Mouse (Mus musculus) cerebellum, adult 9-10 months (tissue): ENCODE measurements around the gene Krt4.

Source experiments
- DNase-seq: peaks from one replicate; pipeline ENCODE4 v3.0.0; 2022

Gene Krt4

DNA sequence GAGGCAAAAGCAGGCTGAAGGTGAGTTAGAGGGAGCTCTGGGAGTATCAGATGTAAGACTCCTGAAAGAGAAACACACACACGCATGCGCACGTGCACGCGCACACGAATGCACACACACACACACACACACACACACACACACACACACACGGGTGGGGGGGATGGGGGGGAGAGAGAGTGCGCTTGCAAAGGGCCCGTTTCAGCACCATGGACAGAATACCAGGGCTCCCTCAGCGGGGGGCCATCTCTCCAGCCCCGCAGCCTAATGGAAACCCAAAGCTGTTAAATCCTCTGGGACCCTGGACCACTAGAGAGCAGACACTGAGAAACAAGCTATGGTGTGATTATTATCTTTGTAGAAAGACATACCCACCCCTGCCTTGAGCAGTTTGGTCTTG is 44.8 kb downstream of the Krt4 start:
- no peak for DNase-seq

DNA sequence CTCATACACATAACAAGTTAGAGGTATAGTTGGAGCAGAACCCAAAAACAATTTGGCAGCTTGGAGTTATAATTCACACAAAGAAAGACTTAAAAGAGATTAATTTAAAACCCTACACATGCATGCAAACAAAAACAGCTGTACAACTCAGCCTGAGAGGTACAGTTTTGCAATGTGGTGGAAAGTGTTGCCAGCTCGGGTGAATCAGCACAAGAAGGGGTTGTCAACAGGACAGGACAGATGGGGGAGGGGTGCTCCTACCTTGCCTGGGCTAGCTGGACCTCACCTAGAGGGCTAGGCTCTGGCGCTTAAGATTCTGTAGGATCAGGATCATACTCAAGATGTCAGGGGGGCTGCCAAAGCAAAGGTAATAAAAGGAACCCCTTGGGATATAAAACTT is 46.5 kb downstream of the Krt4 start:
- DNase-seq = no peak

DNA sequence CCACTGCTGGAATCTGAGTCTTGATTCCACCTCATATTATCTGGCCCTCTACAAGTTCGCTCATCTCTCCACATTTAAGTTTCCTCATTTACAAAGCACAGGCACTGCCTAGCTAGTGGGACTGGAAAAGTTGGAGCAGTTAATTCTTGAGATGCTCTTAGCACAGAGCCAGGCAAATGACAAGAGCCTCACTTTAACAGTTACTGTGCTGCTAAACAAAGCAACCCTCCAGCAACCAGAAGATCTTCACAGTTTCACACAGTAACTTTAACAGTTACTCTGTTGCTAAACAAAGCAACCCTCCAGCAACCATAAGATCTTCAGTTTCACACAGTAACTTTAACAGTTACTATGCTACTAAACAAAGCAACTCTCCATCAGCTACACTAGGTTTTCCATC is 50.2 kb downstream of the Krt4 start:
- DNase-seq = no peak

- no peak for DNase-seq
Observed at GRCm38 (mm10) chr15:101873231-101873630, 51.3 kb downstream of the Krt4 start.

DNA sequence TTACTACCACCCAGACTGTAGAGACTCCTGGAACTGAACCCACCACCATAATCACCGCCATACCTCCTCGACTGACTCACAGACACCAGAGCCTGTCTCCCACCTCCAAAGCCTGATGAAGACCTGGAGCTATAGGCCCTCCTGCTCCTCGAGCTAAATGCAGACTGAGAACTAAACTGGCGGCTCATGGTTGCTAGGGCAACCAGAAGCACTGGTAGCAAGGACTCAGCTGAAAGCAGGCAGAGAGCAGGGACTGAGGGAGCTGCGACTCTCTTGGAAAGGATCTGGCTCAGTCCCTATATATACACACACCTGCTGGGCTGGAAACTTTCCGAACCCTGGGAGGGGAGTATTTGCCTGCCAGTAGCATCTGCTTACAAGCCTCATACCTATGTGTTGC is 55.1 kb downstream of the Krt4 start, which contains the start of gene Krt77:
Gene Krt77, minus strand, starts transcription at position 275 of the 400 bp plus-strand sequence.
- no peak for DNase-seq
